Mouse (Mus musculus): Measurements from ENCODE around the gene Ffar2. TPM values are rescaled to one million over a fixed set of nuclear protein-coding genes. Genes with fewer than 3 reads are reported as not detected.

Gene Ffar2
- polyA plus RNA-seq (2012; ENCODE audit: insufficient read depth, insufficient read length, low replicate concordance, missing spikeins): not detected in 2 replicates

GRCm38 (mm10) chr7:30823675-30824074 lies at the start of gene Ffar2:
Gene Ffar2, minus strand, starts transcription at chr7:30823775.
- H3K27ac ChIP-seq (ENCODE audit: insufficient read depth, low read depth, low read length): no peak within 1 kb of the TSS
- no peak within 1 kb of the TSS for H3K4me3 ChIP-seq (ENCODE audit: insufficient read depth, low read depth, low read length)
- TF ChIP-seq CTCF (IDR thresholded peaks at IDR 0.05; ENCODE audit: insufficient read depth, low read depth, low read length) (no peak), POLR2A (IDR thresholded peaks at IDR 0.05; ENCODE audit: insufficient read depth, low read depth, low read length) (no peak)
- peaks cover 10% of the 10 kb centered on the region for H3K4me1 ChIP-seq (ENCODE audit: control insufficient read depth, insufficient read depth, low read length)
- WGBS: 85% methylated on average over 18 of the region's 18 CpGs

GRCm38 (mm10) chr7:30873083-30873482 lies 49.5 kb upstream of the Ffar2 start:
- 23% methylated on average over 15 of the region's 15 CpGs for WGBS
- TF ChIP-seq POLR2A (IDR thresholded peaks at IDR 0.05; ENCODE audit: insufficient read depth, low read depth, low read length) (no peak), CTCF (IDR thresholded peaks at IDR 0.05; ENCODE audit: insufficient read depth, low read depth, low read length) (peak; percentile 42; the same call in 1 of the 2 replicates)
- Histone ChIP-seq H3K4me3 (ENCODE audit: insufficient read depth, low read depth, low read length) (no peak overlapping the region), H3K27ac (ENCODE audit: insufficient read depth, low read depth, low read length) (no peak overlapping the region), H3K4me1 (ENCODE audit: control insufficient read depth, insufficient read depth, low read length) (peaks cover 3% of the 10 kb centered on the region; the same call in 1 of the 2 replicates)

- no peaks in the 10 kb centered on the region for H3K4me1 ChIP-seq (ENCODE audit: control insufficient read depth, insufficient read depth, low read length)
- 74% methylated on average over 8 of the region's 8 CpGs for WGBS
- TF ChIP-seq POLR2A (IDR thresholded peaks at IDR 0.05; ENCODE audit: insufficient read depth, low read depth, low read length) (no peak), CTCF (IDR thresholded peaks at IDR 0.05; ENCODE audit: insufficient read depth, low read depth, low read length) (no peak)
- H3K27ac ChIP-seq (ENCODE audit: insufficient read depth, low read depth, low read length): no peak overlapping the region
- no peak overlapping the region for H3K4me3 ChIP-seq (ENCODE audit: insufficient read depth, low read depth, low read length)
Observed at GRCm38 (mm10) chr7:30863386-30863785, 39.8 kb upstream of the Ffar2 start.

GRCm38 (mm10) chr7:30861464-30861863 lies 37.9 kb upstream of the Ffar2 start, which contains the start of gene Ffar1:
Gene Ffar1, minus strand, starts transcription at chr7:30861564.
- Histone ChIP-seq H3K4me3 (ENCODE audit: insufficient read depth, low read depth, low read length) (no peak within 1 kb of the TSS), H3K27ac (ENCODE audit: insufficient read depth, low read depth, low read length) (no peak within 1 kb of the TSS), H3K4me1 (ENCODE audit: control insufficient read depth, insufficient read depth, low read length) (no peaks in the 10 kb centered on the region)
- 82% methylated on average over 12 of the region's 12 CpGs for WGBS
- TF ChIP-seq POLR2A (IDR thresholded peaks at IDR 0.05; ENCODE audit: insufficient read depth, low read depth, low read length) (no peak), CTCF (IDR thresholded peaks at IDR 0.05; ENCODE audit: insufficient read depth, low read depth, low read length) (no peak)

GRCm38 (mm10) chr7:30859635-30860402 lies 36.2 kb upstream of the Ffar2 start:
- peak overlapping the region; percentile 13; the same call in 1 of the 2 replicates for H3K4me3 ChIP-seq (ENCODE audit: insufficient read depth, low read depth, low read length)
- WGBS: 8% methylated on average over 15 of the region's 16 CpGs
- no peaks in the 10 kb centered on the region for H3K4me1 ChIP-seq (ENCODE audit: control insufficient read depth, insufficient read depth, low read length)
- no peak overlapping the region for H3K27ac ChIP-seq (ENCODE audit: insufficient read depth, low read depth, low read length)
- peak; percentile 15; the same call in 1 of the 2 replicates for TF ChIP-seq CTCF (IDR thresholded peaks at IDR 0.05; ENCODE audit: insufficient read depth, low read depth, low read length)
- no peak for TF ChIP-seq POLR2A (IDR thresholded peaks at IDR 0.05; ENCODE audit: insufficient read depth, low read depth, low read length)

GRCm38 (mm10) chr7:30859290-30859634 lies 35.7 kb upstream of the Ffar2 start:
- Histone ChIP-seq H3K27ac (ENCODE audit: insufficient read depth, low read depth, low read length) (no peak overlapping the region), H3K4me3 (ENCODE audit: insufficient read depth, low read depth, low read length) (no peak overlapping the region), H3K4me1 (ENCODE audit: control insufficient read depth, insufficient read depth, low read length) (no peaks in the 10 kb centered on the region)
- TF ChIP-seq CTCF (IDR thresholded peaks at IDR 0.05; ENCODE audit: insufficient read depth, low read depth, low read length): peak; percentile 65; the same call in 1 of the 2 replicates
- no peak for TF ChIP-seq POLR2A (IDR thresholded peaks at IDR 0.05; ENCODE audit: insufficient read depth, low read depth, low read length)

GRCm38 (mm10) chr7:30857746-30858145 lies 34.2 kb upstream of the Ffar2 start:
- TF ChIP-seq CTCF (IDR thresholded peaks at IDR 0.05; ENCODE audit: insufficient read depth, low read depth, low read length) (no peak), POLR2A (IDR thresholded peaks at IDR 0.05; ENCODE audit: insufficient read depth, low read depth, low read length) (no peak)
- no peaks in the 10 kb centered on the region for H3K4me1 ChIP-seq (ENCODE audit: control insufficient read depth, insufficient read depth, low read length)
- WGBS: 39% methylated on average over 1 of the region's 1 CpGs

GRCm38 (mm10) chr7:30856078-30856477 lies 32.5 kb upstream of the Ffar2 start, which contains the start of gene Ffar3:
Gene Ffar3, minus strand, starts transcription at chr7:30856178.
- H3K4me1 ChIP-seq (ENCODE audit: control insufficient read depth, insufficient read depth, low read length): no peaks in the 10 kb centered on the region
- TF ChIP-seq CTCF (IDR thresholded peaks at IDR 0.05; ENCODE audit: insufficient read depth, low read depth, low read length): no peak
- TF ChIP-seq POLR2A (IDR thresholded peaks at IDR 0.05; ENCODE audit: insufficient read depth, low read depth, low read length): no peak
- no peak within 1 kb of the TSS for H3K4me3 ChIP-seq (ENCODE audit: insufficient read depth, low read depth, low read length)
- no peak within 1 kb of the TSS for H3K27ac ChIP-seq (ENCODE audit: insufficient read depth, low read depth, low read length)
- 74% methylated on average over 6 of the region's 6 CpGs for WGBS

More at GRCm38 (mm10) chr7:30857746-30858145, 34.2 kb upstream of the Ffar2 start:
- Histone ChIP-seq H3K4me3 (ENCODE audit: insufficient read depth, low read depth, low read length) (no peak overlapping the region), H3K27ac (ENCODE audit: insufficient read depth, low read depth, low read length) (no peak overlapping the region)

- 93% methylated on average over 1 of the region's 1 CpGs for WGBS
- Histone ChIP-seq H3K27ac (ENCODE audit: insufficient read depth, low read depth, low read length) (no peak overlapping the region), H3K4me3 (ENCODE audit: insufficient read depth, low read depth, low read length) (no peak overlapping the region), H3K4me1 (ENCODE audit: control insufficient read depth, insufficient read depth, low read length) (no peaks in the 10 kb centered on the region)
- TF ChIP-seq CTCF (IDR thresholded peaks at IDR 0.05; ENCODE audit: insufficient read depth, low read depth, low read length) (no peak), POLR2A (IDR thresholded peaks at IDR 0.05; ENCODE audit: insufficient read depth, low read depth, low read length) (no peak)
Observed at GRCm38 (mm10) chr7:30851421-30851820, 27.8 kb upstream of the Ffar2 start.
